20 mouse cellular contexts compared by ENCODE assay signal in genomic region chr8:106509079-106509780, GRCm38 (mm10). TPM values are rescaled to one million over a fixed set of nuclear protein-coding genes. Genes with fewer than 3 reads are reported as not detected.
"Had no signal": no experiment of that assay in that cellular context is flagged by ENCODE, and none has a peak within 500 bp of the region (broad histone marks: within the 10 kb centered on the region; RNA-seq: fewer than 3 reads in every experiment).

No protein-coding gene starts in this region.

- H3K4me3 ChIP-seq: layer of hippocampus, adult 2 months; left cerebral cortex, adult 2 months; liver, embryonic 13.5 days had no signal

- DNase-seq: kidney, adult 11 months; kidney, adult 9 months; liver; liver, embryonic 13.5 days; lung, adult 18-20 months; right cerebral cortex, postnatal 14 days; thymus, postnatal 4 days had no signal

- H3K27ac ChIP-seq: layer of hippocampus, adult 2 months; left cerebral cortex, adult 2 months; liver, embryonic 13.5 days; midbrain, embryonic 12.5 days had no signal

- H3K27me3 ChIP-seq: stomach, embryonic 15.5 days had no signal

- H3K9me3 ChIP-seq: liver, embryonic 13.5 days; midbrain, embryonic 12.5 days; stomach, embryonic 15.5 days had no signal

- H3K4me1 ChIP-seq: liver, embryonic 13.5 days had no signal

- H3K36me3 ChIP-seq: liver, embryonic 13.5 days; midbrain, embryonic 12.5 days; stomach, embryonic 15.5 days had no signal

RNA-seq across cellular contexts. Expression of gene Cdh3, which starts 1.5 kb away (rescaled TPM):
- total RNA-seq: layer of hippocampus, adult 2 months; megakaryocyte-erythroid progenitor cell, adult 5-6 weeks had no signal

RNA-seq across cellular contexts. Expression of gene 6030452D12Rik, which starts 8.9 kb away (rescaled TPM):
- total RNA-seq: layer of hippocampus, adult 2 months; layer of hippocampus, postnatal 14 days; left cerebral cortex, adult 2 months; left cerebral cortex, postnatal 14 days; megakaryocyte-erythroid progenitor cell, adult 5-6 weeks had no signal
- polyA plus RNA-seq: limb, embryonic 11.5 days; liver, embryonic 13.5 days; lung, embryonic 16.5 days; midbrain, embryonic 12.5 days; midbrain, embryonic 16.5 days; neural tube, embryonic 14.5 days; spleen, adult 2 months; stomach, embryonic 15.5 days; testis, adult 2 months had no signal
